Comparison of ENCODE assay signal across 15 mouse cellular contexts in the genomic region with DNA sequence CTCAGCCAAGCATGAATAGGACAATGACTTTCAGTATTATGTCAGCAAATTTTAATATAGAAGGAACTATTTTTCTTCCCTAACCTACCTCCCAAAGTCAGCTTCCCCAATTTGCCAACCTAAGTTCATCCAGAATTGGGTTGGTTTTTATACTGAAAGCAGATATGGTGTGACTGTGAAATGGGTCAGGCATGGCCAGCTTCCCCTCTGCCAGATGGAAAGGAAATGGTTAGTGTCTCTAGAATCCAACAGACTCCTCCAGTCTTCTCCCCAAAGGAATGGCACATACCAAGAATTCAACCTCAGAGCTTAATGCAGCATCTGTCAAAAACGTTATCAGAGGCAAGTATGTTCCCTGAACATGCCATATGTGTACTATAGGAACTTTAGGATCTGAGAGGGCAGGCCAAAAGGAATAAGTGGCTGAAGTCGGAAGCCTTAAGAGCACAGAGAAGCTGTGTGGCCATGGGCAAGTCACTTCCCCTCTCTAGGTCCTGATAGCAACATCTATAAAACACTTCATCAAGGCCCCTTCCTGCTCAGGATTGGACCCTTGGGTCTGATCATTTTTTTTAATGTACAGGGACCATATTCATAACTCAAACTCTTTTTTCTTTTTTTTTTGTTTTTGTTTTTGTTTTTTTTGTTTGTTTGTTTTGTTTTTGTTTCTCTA. TPM values are rescaled to one million over a fixed set of nuclear protein-coding genes. Genes with fewer than 3 reads are reported as not detected.
DNase-seq lines count a peak whose midpoint lies in the region; ATAC-seq and TF ChIP-seq lines count a peak whose summit lies in the region.
"Had no signal": no experiment of that assay in that cellular context is flagged by ENCODE, and none has a peak within 500 bp of the region (broad histone marks: within the 10 kb centered on the region; RNA-seq: fewer than 3 reads in every experiment).

No protein-coding gene starts in this region.

- peak; percentile 46 for ATAC-seq in frontal cortex, adult (ENCODE audit: low TSS enrichment)
- ATAC-seq in liver, embryonic 16.5 days (ENCODE audit: low read depth), result no peak
- ATAC-seq in forebrain, postnatal 0 days, result no peak
- ATAC-seq: intestine, postnatal 0 days had no signal

- no peak for DNase-seq in frontal cortex, postnatal 10 days (ENCODE audit: low spot score in 2 of 2)
- DNase-seq in forebrain, postnatal 0 days, result no peak
- DNase-seq in thymus, postnatal 36 days, result no peak
- DNase-seq in urinary bladder, adult 18-20 months (ENCODE audit: low spot score in 2 of 2), result no peak
- DNase-seq: cerebellum, adult 11-12 months; gastrocnemius, postnatal 10 days; right cerebral cortex, postnatal 14 days; thymus, postnatal 25 days had no signal

- WGBS in liver, embryonic 16.5 days (ENCODE audit: insufficient replicate concordance), result 33% methylated on average over 2 of the region's 2 CpGs
- 75% methylated on average over 2 of the region's 2 CpGs for WGBS in forebrain, postnatal 0 days

- TF ChIP-seq POLR2A in bone marrow macrophage, adult 2 months (IDR thresholded peaks at IDR 0.05; ENCODE audit: borderline replicate concordance, low read depth, low read length), result no peak

- no peak overlapping the region for H3K9ac ChIP-seq in liver, embryonic 16.5 days (ENCODE audit: low read depth, low read length)
- no peak overlapping the region for H3K9ac ChIP-seq in forebrain, postnatal 0 days
- H3K9ac ChIP-seq: limb, embryonic 13.5 days; neural tube, embryonic 13.5 days had no signal

- H3K9me3 ChIP-seq in E14TG2a.4 (ENCODE audit: low read length), result no peaks in the 10 kb centered on the region
- no peaks in the 10 kb centered on the region for H3K9me3 ChIP-seq in liver, embryonic 16.5 days (replicated peaks; ENCODE audit: control insufficient read depth, low read length)
- H3K9me3 ChIP-seq in forebrain, postnatal 0 days (ENCODE audit: low read length), result no peaks in the 10 kb centered on the region
- H3K9me3 ChIP-seq: limb, embryonic 13.5 days; neural tube, embryonic 13.5 days had no signal

- H3K4me2 ChIP-seq in liver, embryonic 16.5 days (ENCODE audit: low read depth, low read length), result peak overlapping the region; percentile 58
- H3K4me2 ChIP-seq in forebrain, postnatal 0 days (ENCODE audit: low read depth), result no peak overlapping the region
- H3K4me2 ChIP-seq: limb, embryonic 13.5 days; neural tube, embryonic 13.5 days had no signal

- H3K4me3 ChIP-seq in E14TG2a.4 (replicated peaks; ENCODE audit: low read length), result 0 out of 2 replicates have a peak overlapping the region, but pooled peaks have one; percentile 8
- no peak overlapping the region for H3K4me3 ChIP-seq in bone marrow macrophage, adult 2 months (ENCODE audit: insufficient read depth, low read length)
- H3K4me3 ChIP-seq in liver, embryonic 16.5 days (ENCODE audit: low read depth, low read length), result no peak overlapping the region
- no peak overlapping the region for H3K4me3 ChIP-seq in forebrain, postnatal 0 days (ENCODE audit: low read depth, low read length)
- H3K4me3 ChIP-seq: limb, embryonic 13.5 days; neural tube, embryonic 13.5 days had no signal

- no peaks in the 10 kb centered on the region for H3K27me3 ChIP-seq in E14TG2a.4 (ENCODE audit: insufficient read depth, low read length)
- H3K27me3 ChIP-seq in liver, embryonic 16.5 days (ENCODE audit: control insufficient read depth, insufficient read depth, low read depth, low read length), result no peaks in the 10 kb centered on the region
- no peaks in the 10 kb centered on the region for H3K27me3 ChIP-seq in forebrain, postnatal 0 days (ENCODE audit: insufficient read depth, low read length)
- H3K27me3 ChIP-seq: neural tube, embryonic 13.5 days had no signal

- H3K4me1 ChIP-seq in E14TG2a.4 (replicated peaks; ENCODE audit: low read depth, low read length), result peaks cover 99% of the 10 kb centered on the region
- peaks cover 83% of the 10 kb centered on the region for H3K4me1 ChIP-seq in bone marrow macrophage, adult 2 months (ENCODE audit: control insufficient read depth, insufficient read depth, low read length)
- peaks cover 82% of the 10 kb centered on the region for H3K4me1 ChIP-seq in liver, embryonic 16.5 days (ENCODE audit: control insufficient read depth, low read depth, low read length)
- peaks cover 18% of the 10 kb centered on the region for H3K4me1 ChIP-seq in forebrain, postnatal 0 days (ENCODE audit: insufficient read depth)

- no peak for TF ChIP-seq CTCF in E14TG2a.4 (conservative IDR thresholded peaks at IDR 0.05; ENCODE audit: low read length)
- no peak for TF ChIP-seq CTCF in bone marrow macrophage, adult 2 months (IDR thresholded peaks at IDR 0.05; ENCODE audit: low read depth, low read length)
- TF ChIP-seq CTCF in forebrain, postnatal 0 days (IDR thresholded peaks at IDR 0.05; ENCODE audit: low read depth), result no peak

- peak overlapping the region; percentile 76 for H3K27ac ChIP-seq in bone marrow macrophage, adult 2 months (ENCODE audit: insufficient read depth, low read depth, low read length)
- peak overlapping the region; percentile 99 for H3K27ac ChIP-seq in liver, embryonic 16.5 days (ENCODE audit: low read length)
- H3K27ac ChIP-seq in forebrain, postnatal 0 days (ENCODE audit: low read depth, low read length), result no peak overlapping the region
- H3K27ac ChIP-seq: limb, embryonic 13.5 days; neural tube, embryonic 13.5 days had no signal

- H3K36me3 ChIP-seq in E14TG2a.4 (ENCODE audit: insufficient read depth, low read length), result no peaks in the 10 kb centered on the region
- no peaks in the 10 kb centered on the region for H3K36me3 ChIP-seq in liver, embryonic 16.5 days (ENCODE audit: control insufficient read depth, insufficient read depth)
- no peaks in the 10 kb centered on the region for H3K36me3 ChIP-seq in forebrain, postnatal 0 days (ENCODE audit: insufficient read depth)
- H3K36me3 ChIP-seq: limb, embryonic 13.5 days; neural tube, embryonic 13.5 days had no signal

RNA-seq across cellular contexts. Expression of a gene that starts 21.3 kb away (rescaled TPM):
- polyA plus RNA-seq in bone marrow macrophage, adult 2 months (2012; ENCODE audit: insufficient read depth, insufficient read length, missing spikeins), result 204 and 241 TPM in 2 replicates
- 2.1 and 2.2 TPM in 2 replicates for polyA plus RNA-seq in liver, embryonic 16.5 days (2015; fragmentation: Nextera tagmentation; extraction: Ambion mirVana)
- 29.9 and 34.0 TPM in 2 replicates for total RNA-seq in forebrain, postnatal 0 days (2014; rRNA removed)
- 2.5 and 3.9 TPM in 2 replicates for polyA plus RNA-seq in forebrain, postnatal 0 days (2015; fragmentation: Nextera tagmentation; extraction: Ambion mirVana)

Comparison
In these comparisons a context has a peak if more than half of its experiments do, and no peak if none do; other contexts are left out.
1. RNA of a gene that starts 21.3 kb away (polyA plus RNA-seq): 204 to 241 TPM in bone marrow macrophage, adult 2 months; 2.5 to 3.9 TPM in forebrain, postnatal 0 days and 2.1 to 2.2 TPM in liver, embryonic 16.5 days; every median in the first group is over 10 times any median in the second.